Mouse (Mus musculus): Measurements from ENCODE around the gene Klri2. TPM values are rescaled to one million over a fixed set of nuclear protein-coding genes. Genes with fewer than 3 reads are reported as not detected.

Gene Klri2
- 0.13 TPM in 1 of 2 replicates, not detected in the other for polyA plus RNA-seq (2015; fragmentation: Nextera tagmentation; extraction: Ambion mirVana)

GRCm38 (mm10) chr6:129740069-129740721 lies at the start of gene Klri2:
Gene Klri2, minus strand, starts transcription at chr6:129740484.

GRCm38 (mm10) chr6:129784170-129784569 lies 43.9 kb upstream of the Klri2 start, which contains the start of gene Gm156:
Gene Gm156, minus strand, starts transcription at chr6:129784270.

GRCm38 (mm10) chr6:129717032-129717431 lies 23.3 kb downstream of the Klri2 start, which contains the start of gene Klri1:
Gene Klri1, minus strand, starts transcription at chr6:129717132.

Small RNA genes within 50 kb of the gene (microRNA-seq; reads per million reads assigned to microRNA genes)
- not detected for gene Mir680-1 (ENCODE audit: borderline replicate concordance, insufficient number of aligned reads)

Other genes with a start within 250 kb of the Klri2 start
- gene Olr1, start 233.3 kb downstream of the Klri2 start, polyA plus RNA-seq (2015; fragmentation: Nextera tagmentation; extraction: Ambion mirVana): 0.17 TPM in 1 of 2 replicates, not detected in the other
- gene Tmem52b, start 227.9 kb downstream of the Klri2 start, polyA plus RNA-seq (2015; fragmentation: Nextera tagmentation; extraction: Ambion mirVana): 0.74 and 1.8 TPM in 2 replicates
- gene Gabarapl1, start 207.3 kb downstream of the Klri2 start, polyA plus RNA-seq (2015; fragmentation: Nextera tagmentation; extraction: Ambion mirVana): 103 and 115 TPM in 2 replicates
- not detected in 2 replicates for gene Klre1, start 162.6 kb downstream of the Klri2 start, polyA plus RNA-seq (2015; fragmentation: Nextera tagmentation; extraction: Ambion mirVana)
- gene Klrd1, start 148.7 kb downstream of the Klri2 start, polyA plus RNA-seq (2015; fragmentation: Nextera tagmentation; extraction: Ambion mirVana): 1.2 and 3.5 TPM in 2 replicates
- 0.22 and 0.57 TPM in 2 replicates for gene Klrk1, start 116.6 kb downstream of the Klri2 start, polyA plus RNA-seq (2015; fragmentation: Nextera tagmentation; extraction: Ambion mirVana)
- gene Klrc3, start 97.1 kb downstream of the Klri2 start, polyA plus RNA-seq (2015; fragmentation: Nextera tagmentation; extraction: Ambion mirVana): not detected in 2 replicates
- 0.06 and 0.17 TPM in 2 replicates for gene Klrc2, start 79.8 kb downstream of the Klri2 start, polyA plus RNA-seq (2015; fragmentation: Nextera tagmentation; extraction: Ambion mirVana)
- 0.44 and 0.85 TPM in 2 replicates for gene Klrc1, start 61.5 kb downstream of the Klri2 start, polyA plus RNA-seq (2015; fragmentation: Nextera tagmentation; extraction: Ambion mirVana)
- not detected in 2 replicates for gene Klri1, start 23.4 kb downstream of the Klri2 start, polyA plus RNA-seq (2015; fragmentation: Nextera tagmentation; extraction: Ambion mirVana)
- gene Gm156, start 43.8 kb upstream of the Klri2 start, polyA plus RNA-seq (2015; fragmentation: Nextera tagmentation; extraction: Ambion mirVana): not detected in 2 replicates
- gene Gm17631, start 122.2 kb upstream of the Klri2 start, polyA plus RNA-seq (2015; fragmentation: Nextera tagmentation; extraction: Ambion mirVana): not detected in 2 replicates
- gene Klra17, start 136.2 kb upstream of the Klri2 start, polyA plus RNA-seq (2015; fragmentation: Nextera tagmentation; extraction: Ambion mirVana): 0.15 TPM in 1 of 2 replicates, not detected in the other
- gene Klra5, start 177.2 kb upstream of the Klri2 start, polyA plus RNA-seq (2015; fragmentation: Nextera tagmentation; extraction: Ambion mirVana): 0.39 TPM in 1 of 2 replicates, not detected in the other